Mouse (Mus musculus) 416B (cell line): ENCODE measurements around the gene Coq4.
A peak's percentile ranks its signal among the peaks of the same experiment; 100 is the strongest.
"Not testable (repeated sequence)": the region's sequence is repeated elsewhere in the genome, so short reads cannot be mapped to it uniquely, and the experiment has no call there.

ENCODE experiments used
- DNase-seq: peaks from one replicate; pipeline ENCODE4 v3.0.0; 2011; ENCODE audit warnings: low read depth

The Coq4 gene

DNA sequence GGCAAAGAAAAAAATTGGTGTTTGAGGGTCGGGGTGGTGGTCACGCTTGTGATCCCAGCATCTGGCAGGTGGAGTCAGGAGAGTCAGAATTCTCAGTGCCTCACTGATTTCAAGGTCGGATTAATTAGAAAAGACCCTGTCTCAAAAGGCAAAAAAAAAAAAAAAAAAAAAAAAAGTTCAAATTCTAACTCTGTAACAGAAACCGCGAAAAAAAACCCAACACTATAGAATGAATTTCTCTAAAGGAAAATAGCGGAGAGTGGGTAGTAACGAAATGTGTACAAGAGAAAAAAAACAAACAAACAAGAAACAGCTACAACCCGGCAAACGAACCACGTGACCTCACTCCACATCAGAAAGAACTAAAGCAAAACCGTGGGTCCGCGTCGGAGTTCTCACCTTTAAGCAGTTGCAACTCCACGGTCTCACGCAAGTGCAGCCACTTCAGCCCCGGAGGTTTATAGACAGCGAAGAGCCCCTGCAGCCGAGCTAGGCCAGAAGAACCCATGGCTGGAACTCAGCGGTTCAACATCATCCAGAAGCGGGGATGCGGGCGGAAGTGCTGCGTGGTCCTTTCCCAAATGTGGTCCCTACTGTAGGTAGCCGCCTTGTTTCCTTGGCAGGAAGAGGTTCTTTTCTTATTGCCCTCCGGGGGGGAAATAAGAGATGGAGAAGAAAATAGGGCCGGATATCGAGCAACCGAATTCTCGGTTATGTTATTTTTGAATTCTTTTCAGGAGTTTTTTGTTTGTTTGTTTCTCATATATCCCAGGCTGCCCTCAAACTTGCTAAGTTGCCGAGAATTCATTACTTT, at the start of gene Coq4:
Gene Coq4, plus strand, starts transcription at position 390 of the 814 bp plus-strand sequence.
- DNase-seq, result peak; percentile 99

DNA sequence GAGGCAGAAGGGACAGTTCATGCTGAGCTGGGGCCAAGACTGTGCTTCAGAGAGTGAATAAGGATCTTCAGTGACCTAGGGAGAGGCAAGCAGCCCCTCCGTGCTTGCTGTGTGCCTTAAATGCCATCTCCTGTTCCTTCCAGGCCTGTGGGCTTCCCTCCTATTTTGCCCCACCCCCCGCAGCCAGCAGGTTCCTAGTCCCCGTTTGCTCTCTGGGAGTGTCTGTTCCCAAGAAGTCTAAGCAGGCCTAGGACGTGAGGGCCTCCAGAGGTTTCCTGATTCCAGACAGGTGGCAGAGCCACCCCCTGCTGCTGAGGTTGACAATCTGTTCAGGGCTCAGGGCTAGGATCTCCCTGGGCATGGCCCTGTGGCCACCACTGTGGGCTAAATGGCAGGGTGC, 48.5 kb upstream of the Coq4 start:
- no peak for DNase-seq

GRCm38 (mm10) chr2:29739368-29739767, 47.9 kb upstream of the Coq4 start:
- DNase-seq, result peak; percentile 50

- peak; percentile 18 for DNase-seq
Measured at GRCm38 (mm10) chr2:29741207-29741606, 46.1 kb upstream of the Coq4 start.

- no peak for DNase-seq
Measured at GRCm38 (mm10) chr2:29744256-29744655, 43.0 kb upstream of the Coq4 start.

DNA sequence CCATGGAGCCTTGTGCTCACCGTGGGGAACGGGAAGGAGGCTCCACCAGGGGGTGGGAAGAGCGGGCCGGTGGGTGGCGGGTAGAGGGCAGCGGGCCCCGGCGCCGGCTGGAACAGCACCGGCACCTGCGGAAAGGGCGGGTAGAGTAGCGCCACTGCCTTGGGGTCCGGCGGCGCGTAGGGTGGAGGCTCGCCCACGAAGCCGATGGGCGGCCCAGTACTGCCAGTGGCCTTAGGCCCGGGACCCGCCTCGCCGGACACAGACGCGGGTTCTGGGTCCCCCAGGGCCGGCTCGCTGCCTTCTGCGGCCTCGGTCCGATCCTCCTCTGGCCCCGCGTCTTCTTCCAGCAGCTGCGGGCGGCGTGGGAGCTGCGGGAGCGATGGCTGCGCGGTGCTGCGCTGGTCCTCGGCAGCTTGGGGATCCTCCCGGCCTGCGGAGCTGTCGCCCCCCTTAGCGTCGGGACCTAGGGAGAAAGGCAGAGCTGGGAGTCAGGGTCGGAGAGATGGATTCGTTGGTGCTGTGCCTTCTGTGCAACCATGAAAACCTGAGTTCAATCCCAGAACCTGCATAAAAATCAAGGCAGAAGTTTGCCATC, 40.0 kb upstream of the Coq4 start:
- DNase-seq, result no peak

DNA sequence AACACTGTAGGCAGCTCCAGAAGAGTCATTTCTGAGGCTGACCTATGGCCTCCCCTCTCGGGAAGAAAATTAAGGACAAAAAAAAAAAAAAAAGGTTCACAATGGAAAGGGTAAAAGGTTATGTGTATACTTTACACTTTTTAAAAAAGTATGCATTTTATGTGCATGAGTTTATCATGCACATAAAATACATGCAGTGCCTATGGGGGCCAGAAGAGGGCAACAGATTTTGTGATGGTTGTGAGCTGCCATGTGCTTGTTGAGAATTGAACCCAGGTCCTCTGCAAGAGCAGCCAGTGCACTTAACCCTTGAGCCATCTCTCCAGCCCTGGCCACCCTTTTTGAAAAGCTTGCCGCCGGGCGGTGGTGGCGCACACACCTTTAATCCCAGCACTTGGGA, 39.4 kb upstream of the Coq4 start:
- peak; percentile 50 for DNase-seq

GRCm38 (mm10) chr2:29748499-29748898, 38.8 kb upstream of the Coq4 start:
- no peak for DNase-seq

DNA sequence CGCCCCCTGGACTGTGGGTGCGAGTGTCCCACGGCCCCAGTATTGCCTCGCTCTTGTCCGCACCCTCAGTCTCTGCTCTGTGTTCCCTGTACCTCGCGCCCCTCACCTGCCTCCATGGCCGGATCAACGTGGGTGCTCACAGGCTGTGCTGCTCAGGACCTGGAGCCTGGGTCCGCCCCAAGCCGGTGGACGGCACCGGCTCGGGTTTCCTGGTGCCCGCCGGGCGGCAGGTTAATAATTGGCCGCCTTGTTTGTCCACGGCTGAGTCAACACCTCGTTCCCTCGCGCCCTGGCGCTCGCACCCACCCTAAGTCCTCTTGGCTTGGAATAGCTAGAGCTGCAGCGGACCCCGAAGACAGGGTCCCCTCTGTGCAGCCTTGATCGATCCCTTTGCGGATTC, 35.8 kb upstream of the Coq4 start, which contains the start of gene Gm13420:
Gene Gm13420, minus strand, starts transcription at position 189 of the 400 bp plus-strand sequence.
- DNase-seq, result no peak

DNA sequence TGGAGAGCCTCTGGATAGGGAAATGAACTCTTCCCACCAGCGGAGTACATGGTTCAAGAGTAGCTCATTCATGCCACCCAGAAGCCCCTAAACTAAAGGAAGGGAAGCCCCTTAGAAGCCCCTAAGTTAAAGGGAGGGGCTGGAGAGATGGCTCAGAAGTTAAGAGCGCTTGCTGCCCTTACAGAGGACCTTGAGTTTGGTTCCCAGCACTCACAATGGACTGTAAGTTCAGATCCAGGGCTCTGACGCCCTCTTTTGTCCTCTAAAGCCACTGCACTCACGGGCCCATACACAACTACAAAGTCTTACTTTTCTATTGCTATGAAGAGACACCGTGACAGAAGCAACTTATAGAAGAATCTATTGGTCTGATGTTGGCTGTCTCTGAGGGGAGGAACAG, 34.9 kb upstream of the Coq4 start:
- DNase-seq, result no peak

DNA sequence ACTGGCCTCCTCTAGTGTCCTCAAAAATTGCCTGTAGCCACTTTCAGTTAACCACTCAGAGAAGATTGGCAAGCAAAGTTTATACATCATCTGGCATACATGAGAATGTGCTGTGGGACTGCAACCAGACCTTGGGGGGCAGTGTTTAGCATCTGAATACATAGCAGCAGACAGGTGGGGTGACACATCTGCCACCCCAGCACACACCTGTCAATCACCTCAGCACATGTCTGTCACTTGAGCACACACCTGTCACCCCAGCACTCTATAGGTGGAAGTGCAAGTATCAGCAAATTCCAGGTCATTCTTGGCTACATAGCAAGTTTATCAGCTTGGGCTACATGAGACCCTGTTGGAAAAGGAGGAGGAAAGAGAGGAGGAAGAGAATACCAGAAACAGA, 31.6 kb upstream of the Coq4 start:
- no peak for DNase-seq

- DNase-seq, result peak; percentile 76
Measured at GRCm38 (mm10) chr2:29764831-29765230, 22.5 kb upstream of the Coq4 start.

DNA sequence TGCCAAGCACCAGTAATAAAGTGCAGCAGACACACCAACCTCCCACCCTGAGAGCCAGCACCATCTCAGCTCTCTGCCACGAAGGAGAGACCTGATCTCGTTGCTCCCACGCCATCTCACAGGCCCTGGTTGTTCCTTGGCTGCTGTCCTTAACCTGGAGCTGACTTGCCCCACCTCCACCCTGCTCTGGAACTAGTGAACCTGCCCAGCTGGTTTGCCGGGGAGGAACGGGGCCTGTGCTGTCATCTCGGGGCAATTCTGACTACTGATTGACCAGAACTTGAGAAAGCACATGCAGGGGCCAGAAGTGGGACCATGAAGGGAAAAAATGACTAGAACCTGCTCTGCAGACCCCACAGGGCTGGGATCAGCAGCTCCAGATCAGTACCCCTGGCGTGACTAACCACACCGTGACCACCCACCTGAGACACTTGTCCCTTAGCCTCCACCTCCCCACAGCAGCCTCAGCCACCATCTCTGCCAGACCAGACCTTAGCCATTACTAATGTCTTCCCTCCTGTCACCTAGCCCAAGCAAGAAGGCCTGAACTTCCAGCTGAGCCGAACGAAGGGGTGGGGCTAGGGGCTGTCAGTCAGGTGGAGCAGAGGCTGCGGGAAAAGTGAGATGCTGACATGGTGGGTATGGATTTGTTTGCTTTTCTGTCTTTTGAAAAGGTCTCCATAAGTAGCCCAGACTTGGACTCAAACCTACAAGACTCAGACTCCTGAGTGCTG, 19.1 kb upstream of the Coq4 start:
- no peak for DNase-seq

DNA sequence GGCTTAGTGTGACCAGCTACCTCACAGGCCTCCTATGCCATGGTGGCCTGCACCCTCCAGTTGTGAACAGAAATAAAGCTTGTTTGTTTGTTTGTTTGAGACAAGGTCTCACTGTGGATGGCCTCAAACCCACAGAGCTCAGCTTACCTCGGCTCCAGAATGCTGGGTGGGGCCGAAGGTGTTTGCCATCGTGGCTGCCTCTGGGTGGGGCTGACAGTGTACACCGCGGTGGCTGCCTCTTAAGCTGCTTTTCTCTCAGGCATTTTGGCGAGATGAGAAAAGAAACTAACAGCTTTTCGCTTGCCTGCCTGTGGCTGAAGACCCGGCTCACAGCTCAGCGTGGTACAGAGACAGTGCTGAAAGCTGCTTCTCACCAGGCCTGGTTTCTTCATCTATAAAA, 18.4 kb upstream of the Coq4 start:
- no peak for DNase-seq

- DNase-seq, result peak; percentile 29
Measured at GRCm38 (mm10) chr2:29770162-29770561, 17.1 kb upstream of the Coq4 start.

GRCm38 (mm10) chr2:29771611-29772461, 15.5 kb upstream of the Coq4 start:
- peak; percentile 91 for DNase-seq

GRCm38 (mm10) chr2:29773323-29773722, 14.0 kb upstream of the Coq4 start:
- peak; percentile 74 for DNase-seq

DNA sequence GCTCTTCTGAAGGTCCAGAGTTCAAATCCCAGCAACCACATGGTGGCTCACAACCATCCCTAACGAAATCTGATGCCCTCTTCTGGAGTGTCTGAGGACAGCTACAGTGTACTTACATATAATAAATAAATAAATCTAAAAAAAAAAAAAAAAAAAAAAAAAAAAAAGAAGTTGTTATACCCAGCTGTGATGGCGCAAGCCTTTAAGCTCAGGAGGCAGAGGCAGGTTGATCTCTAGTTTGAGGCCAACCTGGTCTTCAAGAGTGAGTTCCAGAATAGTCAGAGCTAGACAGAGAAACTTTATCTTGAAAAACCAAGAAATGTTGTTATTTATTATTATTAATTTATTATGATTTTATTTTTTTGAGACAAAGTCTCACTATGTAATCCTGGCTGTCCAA, 6.0 kb upstream of the Coq4 start:
- not testable (repeated sequence) for DNase-seq

DNA sequence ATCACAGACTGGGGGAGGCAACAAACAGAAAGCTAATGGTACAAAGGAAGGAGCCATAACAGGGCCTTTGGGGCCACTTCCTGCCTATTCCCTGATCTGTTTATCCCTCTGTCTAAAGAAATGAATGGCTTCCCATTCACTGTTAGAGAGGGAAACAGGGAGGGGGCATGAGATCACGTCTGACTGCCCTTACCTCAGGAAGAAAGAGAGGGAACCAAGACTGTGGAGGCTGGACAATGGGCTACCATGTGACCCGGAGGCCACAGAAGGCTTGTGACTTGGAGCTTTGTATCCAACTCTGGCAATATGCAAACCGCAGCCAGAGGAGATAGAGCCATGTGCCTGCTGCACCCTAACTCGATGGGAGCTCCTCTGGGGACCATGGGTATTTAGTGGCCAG, 3.0 kb upstream of the Coq4 start:
- no peak for DNase-seq

DNA sequence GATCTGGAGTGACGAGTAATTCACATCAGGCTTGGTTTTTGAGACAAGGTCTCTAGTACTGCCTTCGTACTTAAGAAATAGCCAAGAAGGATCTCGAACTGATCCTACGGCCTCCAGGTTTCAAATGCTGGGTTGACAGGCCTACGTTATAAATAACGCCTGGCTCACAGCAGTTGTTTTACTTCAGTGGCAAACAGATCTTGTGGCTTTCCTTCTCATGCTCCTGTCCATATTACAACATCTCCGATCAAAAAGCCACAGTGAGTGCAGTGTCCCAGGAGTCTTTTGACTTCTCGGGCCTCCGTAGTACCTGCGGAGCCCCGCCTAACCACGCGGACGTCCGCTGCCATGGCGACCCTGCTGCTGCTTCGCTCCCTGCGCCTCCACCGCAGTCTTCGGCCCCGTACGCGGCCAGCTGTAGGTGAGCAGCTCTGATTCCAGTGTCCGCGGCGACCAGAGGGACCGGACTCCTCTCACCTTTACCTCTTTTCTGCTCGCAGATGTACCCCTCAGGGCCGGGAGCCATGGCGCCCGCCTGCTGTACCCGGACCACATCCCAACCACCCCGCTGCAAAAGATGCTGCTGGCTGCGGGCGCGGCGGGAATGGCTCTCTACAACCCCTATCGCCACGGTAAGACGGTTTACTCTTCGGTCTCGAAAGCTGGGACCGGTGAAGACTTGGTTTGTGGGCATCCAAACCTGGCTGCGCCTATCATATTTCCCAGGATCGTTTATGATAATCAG, 816 bp downstream of the Coq4 start, which contains the start of gene Trub2:
Gene Trub2, minus strand, starts transcription at position 566 of the 745 bp plus-strand sequence.
- peak; percentile 95 for DNase-seq
